Mouse (Mus musculus) G1E (cell line): Measurements from ENCODE around the gene Ctsm. TPM values are rescaled to one million over a fixed set of nuclear protein-coding genes. Genes with fewer than 3 reads are reported as not detected.
"Not testable (repeated sequence)": the region's sequence is repeated elsewhere in the genome, so short reads cannot be mapped to it uniquely, and the experiment has no call there.

Source experiments
- ATAC-seq: 2 replicates; pipeline ENCODE4 v1.8.0; 2016; ENCODE audit warnings: mild to moderate bottlenecking; ENCODE audit not compliant: insufficient number of reproducible peaks, poor library complexity, low FRiP score, severe bottlenecking; ENCODE audit errors: extremely low read depth
- DNase-seq: peaks from one replicate; pipeline ENCODE4 v3.0.0; 2012; ENCODE audit warnings: low spot score
- H3K27me3 ChIP-seq: 2 replicates; pipeline ENCODE4 v1.6.1; 2012; ENCODE audit warnings: mild to moderate bottlenecking, low read length, inconsistent platforms; ENCODE audit not compliant: insufficient read depth
- H3K36me3 ChIP-seq: replicated peaks from 2 replicates; pipeline ENCODE3; 2012; ENCODE audit warnings: mild to moderate bottlenecking, inconsistent platforms
- H3K4me1 ChIP-seq: 2 replicates; pipeline ENCODE4 v1.6.1; 2012; ENCODE audit warnings: low read depth, low read length, inconsistent platforms, mixed read lengths; ENCODE audit not compliant: insufficient read depth
- H3K4me3 ChIP-seq: 2 replicates; pipeline ENCODE4 v1.5.1; 2012; ENCODE audit warnings: low read depth, mild to moderate bottlenecking, inconsistent platforms, low read length, moderate library complexity, mixed read lengths
- H3K9me3 ChIP-seq: replicated peaks from 2 replicates; pipeline ENCODE4 v1.6.1; 2012; ENCODE audit warnings: inconsistent platforms
- CTCF ChIP-seq: IDR thresholded peaks from 2 replicates; pipeline ENCODE4 v1.5.1; 2012; ENCODE audit warnings: low read depth, low read length, inconsistent platforms, mixed read lengths
- GATA1 ChIP-seq: IDR thresholded peaks from 2 replicates; pipeline ENCODE4 v1.6.1; 2012; ENCODE audit warnings: borderline replicate concordance, low read length, inconsistent platforms, mixed read lengths
- GATA2 ChIP-seq: IDR thresholded peaks from 2 replicates; pipeline ENCODE4 v1.6.1; 2012; ENCODE audit warnings: low read depth, low read length, inconsistent platforms, borderline replicate concordance
- POLR2AphosphoS5 ChIP-seq: IDR thresholded peaks from 2 replicates; pipeline ENCODE4 v1.6.1; 2012; ENCODE audit warnings: low read depth, low read length, inconsistent platforms; ENCODE audit not compliant: insufficient replicate concordance
- TAL1 ChIP-seq: conservative IDR thresholded peaks from 2 replicates; pipeline ENCODE4 v1.6.1; 2012; ENCODE audit warnings: low read depth, low read length, inconsistent platforms, mixed read lengths
- polyA plus RNA-seq: library from polyadenylated mRNA; stranded (reverse); fragments of >175 nt; gene quantifications from 2 replicates; pipeline ENCODE4 v1.2.3, GENCODE M21; 2012
- total RNA-seq, 2 experiments: library from RNA; stranded (forward) in 1 of 2; stranded (reverse) in 1 of 2; fragments of 200-1000 nt in 1 of 2; fragments of >200 nt in 1 of 2; fragmentation: Nextera tagmentation in 1 of 2; gene quantifications; 2 replicates each; pipeline ENCODE4 v1.2.3; 2014 to 2017

Ctsm gene
- total RNA-seq (2014; fragmentation: Nextera tagmentation) = not detected in 2 replicates
- total RNA-seq (2017) = not detected in 2 replicates
- not detected in 2 replicates for polyA plus RNA-seq

DNA sequence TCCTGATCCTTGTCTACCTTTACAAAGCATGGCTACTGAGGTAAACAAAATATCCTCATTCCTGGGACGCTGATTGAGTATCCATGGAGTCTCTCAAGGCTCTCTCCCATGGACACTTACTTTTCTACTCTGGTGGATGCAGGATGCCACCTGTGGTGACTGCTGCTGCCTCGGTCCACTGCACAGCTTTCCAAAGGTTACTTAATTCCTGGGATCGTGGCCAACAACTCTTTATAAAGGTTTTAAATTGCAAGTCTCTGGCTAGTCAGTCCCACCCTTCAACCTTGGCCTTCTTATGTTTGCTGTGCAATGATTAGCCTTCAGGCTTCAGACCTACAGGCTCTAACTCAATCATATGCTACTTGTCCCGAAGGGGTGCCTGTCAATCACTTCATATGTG, at the start of gene Ctsm:
Gene Ctsm (minus strand): TSS at position 209 of the 400 bp plus-strand sequence.
- DNase-seq (no peak), ATAC-seq (no peak)
- Histone ChIP-seq H3K4me3 (no peak within 1 kb of the TSS), H3K27me3 (no peaks in the 10 kb centered on the region), H3K36me3 (no peaks in the 10 kb centered on the region), H3K9me3 (no peaks in the 10 kb centered on the region), H3K4me1 (no peaks in the 10 kb centered on the region)
- TF ChIP-seq POLR2AphosphoS5 = no peak
- no peak for TF ChIP-seq GATA2

DNA sequence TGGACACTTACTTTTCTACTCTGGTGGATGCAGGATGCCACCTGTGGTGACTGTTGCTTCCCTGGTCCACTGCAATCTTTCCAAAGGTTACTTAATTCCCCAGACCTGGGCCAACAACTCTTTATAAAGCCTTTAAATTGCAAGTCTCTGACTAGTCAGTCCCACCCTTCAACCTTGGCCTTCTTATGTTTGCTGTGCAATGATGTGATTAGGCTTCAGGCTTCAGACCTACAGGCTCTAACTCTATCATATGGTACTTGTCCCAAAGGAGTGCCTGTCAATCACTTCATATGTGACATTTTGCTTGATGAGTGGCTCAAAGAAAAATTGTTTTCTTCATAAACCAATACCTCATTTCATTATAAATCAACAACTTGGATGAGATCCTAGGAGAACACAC, 28.4 kb upstream of the Ctsm start, which contains the start of gene Cts3:
Gene Cts3 (minus strand): TSS at position 101 of the 400 bp plus-strand sequence.
- no peak for TF ChIP-seq GATA2
- no peak for TF ChIP-seq TAL1
- TF ChIP-seq POLR2AphosphoS5 = no peak
- no peak for TF ChIP-seq GATA1
- no peak for TF ChIP-seq CTCF
- ATAC-seq = no peak
- Histone ChIP-seq H3K36me3 (no peaks in the 10 kb centered on the region), H3K9me3 (0 out of 2 replicates have a peak, but pooled peaks cover 2% of the 10 kb centered on the region), H3K27me3 (no peaks in the 10 kb centered on the region), H3K4me3 (no peak within 1 kb of the TSS), H3K4me1 (no peaks in the 10 kb centered on the region)
- no peak for DNase-seq

DNA sequence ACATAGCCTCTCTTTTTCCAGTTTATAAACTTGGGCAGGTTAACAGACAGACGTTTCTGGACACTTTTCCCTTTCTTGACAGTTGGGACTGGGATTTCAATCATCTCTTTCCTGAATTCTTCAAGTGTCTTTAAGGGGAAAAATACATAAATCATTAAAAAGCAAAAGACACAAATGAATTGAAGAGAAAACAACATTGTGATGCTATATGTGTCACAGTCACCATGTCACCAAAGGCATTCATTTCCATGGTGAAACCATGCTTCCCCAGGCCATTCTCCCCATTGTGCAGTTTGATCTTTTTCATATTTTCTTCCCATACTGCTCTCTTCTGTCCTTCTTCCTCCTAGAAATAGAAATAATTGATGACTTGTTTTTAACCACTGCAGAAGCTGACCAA, 26.4 kb upstream of the Ctsm start, which contains the start of gene Gm49352:
Gene Gm49352 (minus strand): TSS at position 101 of the 400 bp plus-strand sequence.
- not testable (repeated sequence) for DNase-seq, H3K27me3 ChIP-seq, H3K9me3 ChIP-seq, H3K4me3 ChIP-seq, H3K4me1 ChIP-seq, H3K36me3 ChIP-seq, ATAC-seq

Other genes starting within 250 kb of the Ctsm start
- gene Cts7, start 183.6 kb downstream of the Ctsm start, total RNA-seq (2014; fragmentation: Nextera tagmentation) = not detected in 2 replicates
- not detected in 2 replicates for gene Cts7, start 183.6 kb downstream of the Ctsm start, total RNA-seq (2017)
- gene Cts7, start 183.6 kb downstream of the Ctsm start, polyA plus RNA-seq = not detected in 2 replicates
- not detected in 2 replicates for gene Gm49352, start 26.3 kb upstream of the Ctsm start, total RNA-seq (2014; fragmentation: Nextera tagmentation)
- gene Gm49352, start 26.3 kb upstream of the Ctsm start, total RNA-seq (2017) = not detected in 2 replicates
- not detected in 2 replicates for gene Gm49352, start 26.3 kb upstream of the Ctsm start, polyA plus RNA-seq
- gene Cts3, start 28.3 kb upstream of the Ctsm start, total RNA-seq (2014; fragmentation: Nextera tagmentation) = not detected in 2 replicates
- gene Cts3, start 28.3 kb upstream of the Ctsm start, total RNA-seq (2017) = 0.17 TPM in 1 of 2 replicates, not detected in the other
- gene Cts3, start 28.3 kb upstream of the Ctsm start, polyA plus RNA-seq = not detected in 2 replicates